Mouse (Mus musculus): ENCODE results near the gene Sh3tc1. TPM values are rescaled to one million over a fixed set of nuclear protein-coding genes. Genes with fewer than 3 reads are reported as not detected.

The Sh3tc1 gene
- polyA plus RNA-seq, 1 experiment from 2014 or later, result 4.3 TPM

GRCm38 (mm10) chr5:35770891-35771663, 31.3 kb upstream of the Sh3tc1 start:
- Histone ChIP-seq H3K27ac (ENCODE audit: low read depth, low read length) (no peak overlapping the region), H3K9ac (ENCODE audit: low read length) (no peak overlapping the region), H3K4me1 (ENCODE audit: control insufficient read depth, insufficient read depth, low read length) (no peaks in the 10 kb centered on the region), H3K4me3 (ENCODE audit: low read depth, low read length) (no peak overlapping the region), H3K36me3 (ENCODE audit: control insufficient read depth, insufficient read depth, low read length) (no peaks in the 10 kb centered on the region), H3K27me3 (ENCODE audit: control insufficient read depth, insufficient read depth, low read length) (no peaks in the 10 kb centered on the region), H3K9me3 (ENCODE audit: control insufficient read depth, low read length) (no peaks in the 10 kb centered on the region), H3K4me2 (ENCODE audit: low read depth) (no peak overlapping the region)
- DNase-seq (ENCODE audit: low spot score) (no peak), ATAC-seq (ENCODE audit: insufficient read depth, low FRiP score, low TSS enrichment) (no peak)
- WGBS, result 75% methylated on average over 14 of the region's 14 CpGs

- H3K4me3 ChIP-seq (ENCODE audit: low read depth, low read length), result no peak overlapping the region
- no peaks in the 10 kb centered on the region for H3K9me3 ChIP-seq (ENCODE audit: control insufficient read depth, low read length)
- no peak overlapping the region for H3K27ac ChIP-seq (ENCODE audit: low read depth, low read length)
- WGBS, result 85% methylated on average over 2 of the region's 2 CpGs
- DNase-seq (ENCODE audit: low spot score) (no peak), ATAC-seq (ENCODE audit: insufficient read depth, low FRiP score, low TSS enrichment) (no peak)
- no peaks in the 10 kb centered on the region for H3K36me3 ChIP-seq (ENCODE audit: control insufficient read depth, insufficient read depth, low read length)
- H3K4me1 ChIP-seq (ENCODE audit: control insufficient read depth, insufficient read depth, low read length), result no peaks in the 10 kb centered on the region
- H3K9ac ChIP-seq (ENCODE audit: low read length), result no peak overlapping the region
- H3K27me3 ChIP-seq (ENCODE audit: control insufficient read depth, insufficient read depth, low read length), result no peaks in the 10 kb centered on the region
- H3K4me2 ChIP-seq (ENCODE audit: low read depth), result no peak overlapping the region
Observed at GRCm38 (mm10) chr5:35770246-35770645, 30.5 kb upstream of the Sh3tc1 start.

- no peak overlapping the region for H3K9ac ChIP-seq (ENCODE audit: low read length)
- DNase-seq (ENCODE audit: low spot score), result no peak
- no peaks in the 10 kb centered on the region for H3K9me3 ChIP-seq (ENCODE audit: control insufficient read depth, low read length)
- no peaks in the 10 kb centered on the region for H3K36me3 ChIP-seq (ENCODE audit: control insufficient read depth, insufficient read depth, low read length)
- no peak overlapping the region for H3K4me3 ChIP-seq (ENCODE audit: low read depth, low read length)
- no peaks in the 10 kb centered on the region for H3K4me1 ChIP-seq (ENCODE audit: control insufficient read depth, insufficient read depth, low read length)
- no peak for ATAC-seq (ENCODE audit: insufficient read depth, low FRiP score, low TSS enrichment)
- WGBS, result 88% methylated on average over 7 of the region's 7 CpGs
- H3K4me2 ChIP-seq (ENCODE audit: low read depth), result no peak overlapping the region
- H3K27ac ChIP-seq (ENCODE audit: low read depth, low read length), result no peak overlapping the region
- no peaks in the 10 kb centered on the region for H3K27me3 ChIP-seq (ENCODE audit: control insufficient read depth, insufficient read depth, low read length)
Observed at GRCm38 (mm10) chr5:35768997-35769396, 29.2 kb upstream of the Sh3tc1 start.

GRCm38 (mm10) chr5:35768525-35768924, 28.7 kb upstream of the Sh3tc1 start:
- DNase-seq (ENCODE audit: low spot score) (no peak), ATAC-seq (ENCODE audit: insufficient read depth, low FRiP score, low TSS enrichment) (no peak)
- no peaks in the 10 kb centered on the region for H3K36me3 ChIP-seq (ENCODE audit: control insufficient read depth, insufficient read depth, low read length)
- no peaks in the 10 kb centered on the region for H3K27me3 ChIP-seq (ENCODE audit: control insufficient read depth, insufficient read depth, low read length)
- H3K4me1 ChIP-seq (ENCODE audit: control insufficient read depth, insufficient read depth, low read length), result no peaks in the 10 kb centered on the region
- no peak overlapping the region for H3K9ac ChIP-seq (ENCODE audit: low read length)
- H3K27ac ChIP-seq (ENCODE audit: low read depth, low read length), result no peak overlapping the region
- H3K9me3 ChIP-seq (ENCODE audit: control insufficient read depth, low read length), result no peaks in the 10 kb centered on the region
- no peak overlapping the region for H3K4me2 ChIP-seq (ENCODE audit: low read depth)
- no peak overlapping the region for H3K4me3 ChIP-seq (ENCODE audit: low read depth, low read length)
- 66% methylated on average over 3 of the region's 3 CpGs for WGBS

- Histone ChIP-seq H3K4me1 (ENCODE audit: control insufficient read depth, insufficient read depth, low read length) (no peaks in the 10 kb centered on the region), H3K4me2 (ENCODE audit: low read depth) (no peak overlapping the region), H3K36me3 (ENCODE audit: control insufficient read depth, insufficient read depth, low read length) (no peaks in the 10 kb centered on the region), H3K27ac (ENCODE audit: low read depth, low read length) (no peak overlapping the region), H3K9me3 (ENCODE audit: control insufficient read depth, low read length) (no peaks in the 10 kb centered on the region), H3K4me3 (ENCODE audit: low read depth, low read length) (no peak overlapping the region), H3K27me3 (ENCODE audit: control insufficient read depth, insufficient read depth, low read length) (no peaks in the 10 kb centered on the region), H3K9ac (ENCODE audit: low read length) (no peak overlapping the region)
- DNase-seq (ENCODE audit: low spot score) (no peak), ATAC-seq (ENCODE audit: insufficient read depth, low FRiP score, low TSS enrichment) (no peak)
- 84% methylated on average over 6 of the region's 6 CpGs for WGBS
Observed at GRCm38 (mm10) chr5:35765909-35766308, 26.1 kb upstream of the Sh3tc1 start.

- H3K36me3 ChIP-seq (ENCODE audit: control insufficient read depth, insufficient read depth, low read length), result no peaks in the 10 kb centered on the region
- ATAC-seq (ENCODE audit: insufficient read depth, low FRiP score, low TSS enrichment) (no peak), DNase-seq (ENCODE audit: low spot score) (no peak)
- H3K4me1 ChIP-seq (ENCODE audit: control insufficient read depth, insufficient read depth, low read length), result peaks cover 4% of the 10 kb centered on the region; the same call in 1 of the 2 replicates
- no peak overlapping the region for H3K9ac ChIP-seq (ENCODE audit: low read length)
- no peak overlapping the region for H3K4me2 ChIP-seq (ENCODE audit: low read depth)
- no peak overlapping the region for H3K4me3 ChIP-seq (ENCODE audit: low read depth, low read length)
- H3K9me3 ChIP-seq (ENCODE audit: control insufficient read depth, low read length), result no peaks in the 10 kb centered on the region
- WGBS, result 78% methylated on average over 10 of the region's 10 CpGs
- no peak overlapping the region for H3K27ac ChIP-seq (ENCODE audit: low read depth, low read length)
- peaks cover 24% of the 10 kb centered on the region for H3K27me3 ChIP-seq (ENCODE audit: control insufficient read depth, insufficient read depth, low read length)
Observed at GRCm38 (mm10) chr5:35762850-35763249, 23.1 kb upstream of the Sh3tc1 start.

GRCm38 (mm10) chr5:35762388-35762787, 22.6 kb upstream of the Sh3tc1 start:
- Histone ChIP-seq H3K4me3 (ENCODE audit: low read depth, low read length) (no peak overlapping the region), H3K36me3 (ENCODE audit: control insufficient read depth, insufficient read depth, low read length) (no peaks in the 10 kb centered on the region), H3K4me2 (ENCODE audit: low read depth) (no peak overlapping the region), H3K27me3 (ENCODE audit: control insufficient read depth, insufficient read depth, low read length) (peaks cover 25% of the 10 kb centered on the region), H3K9ac (ENCODE audit: low read length) (no peak overlapping the region), H3K9me3 (ENCODE audit: control insufficient read depth, low read length) (no peaks in the 10 kb centered on the region), H3K4me1 (ENCODE audit: control insufficient read depth, insufficient read depth, low read length) (peaks cover 4% of the 10 kb centered on the region; the same call in 1 of the 2 replicates), H3K27ac (ENCODE audit: low read depth, low read length) (no peak overlapping the region)
- no peak for DNase-seq (ENCODE audit: low spot score)
- no peak for ATAC-seq (ENCODE audit: insufficient read depth, low FRiP score, low TSS enrichment)
- 84% methylated on average over 5 of the region's 5 CpGs for WGBS

GRCm38 (mm10) chr5:35761323-35761722, 21.5 kb upstream of the Sh3tc1 start:
- ATAC-seq (ENCODE audit: insufficient read depth, low FRiP score, low TSS enrichment), result no peak
- no peak overlapping the region for H3K4me2 ChIP-seq (ENCODE audit: low read depth)
- DNase-seq (ENCODE audit: low spot score), result no peak
- H3K27ac ChIP-seq (ENCODE audit: low read depth, low read length), result no peak overlapping the region
- no peaks in the 10 kb centered on the region for H3K9me3 ChIP-seq (ENCODE audit: control insufficient read depth, low read length)
- H3K27me3 ChIP-seq (ENCODE audit: control insufficient read depth, insufficient read depth, low read length), result peaks cover 25% of the 10 kb centered on the region
- H3K9ac ChIP-seq (ENCODE audit: low read length), result no peak overlapping the region
- H3K36me3 ChIP-seq (ENCODE audit: control insufficient read depth, insufficient read depth, low read length), result no peaks in the 10 kb centered on the region
- peaks cover 4% of the 10 kb centered on the region; the same call in 1 of the 2 replicates for H3K4me1 ChIP-seq (ENCODE audit: control insufficient read depth, insufficient read depth, low read length)
- 82% methylated on average over 5 of the region's 5 CpGs for WGBS
- no peak overlapping the region for H3K4me3 ChIP-seq (ENCODE audit: low read depth, low read length)

All from neural tube, embryonic 11.5 days (tissue).